Mouse (Mus musculus) adrenal gland, adult 10 weeks (tissue): ENCODE results near the gene Gm3002. TPM values are rescaled to one million over a fixed set of nuclear protein-coding genes. Genes with fewer than 3 reads are reported as not detected.

Experiments
- polyA plus RNA-seq: library from polyadenylated mRNA; stranded (reverse); fragments of 350-450 nt; fragmentation: Illumina TruSeq; extraction: RNeasy Lipid Tissue Mini Kit (QIAGEN cat#74804); gene quantifications from one replicate; pipeline ENCODE4 v1.2.3, GENCODE M21; 2014; ENCODE audit warnings: low read depth, low replicate concordance

Gene Gm3002
- polyA plus RNA-seq, result not detected

GRCm38 (mm10) chr14:3809774-3810173, at the start of gene Gm3002:
Gm3002 (plus strand) TSS chr14:3810074.

GRCm38 (mm10) chr14:3845945-3846344, 36.1 kb downstream of the Gm3002 start, which contains the start of gene Gm3033:
Gm3033 (plus strand) TSS chr14:3846245.

GRCm38 (mm10) chr14:3883872-3884271, 74.0 kb downstream of the Gm3002 start, which contains the start of gene Gm2916:
Gm2916 (plus strand) TSS chr14:3884172.

GRCm38 (mm10) chr14:3931456-3931855, 121.6 kb downstream of the Gm3002 start, which contains the start of gene Gm3029:
Gm3029 (plus strand) TSS chr14:3931756.

GRCm38 (mm10) chr14:3963247-3963646, 153.4 kb downstream of the Gm3002 start, which contains the start of gene Gm3095:
Gm3095 (plus strand) TSS chr14:3963547.

GRCm38 (mm10) chr14:3998094-3998493, 188.2 kb downstream of the Gm3002 start, which contains the start of gene Gm3099:
Gm3099 (plus strand) TSS chr14:3998394.

Other genes with a start within 250 kb of the Gm3002 start
- not detected for gene Gm3012, start 175.6 kb upstream of the Gm3002 start, polyA plus RNA-seq
- not detected for gene Gm3020, start 158.0 kb upstream of the Gm3002 start, polyA plus RNA-seq
- not detected for gene Gm3043, start 121.3 kb upstream of the Gm3002 start, polyA plus RNA-seq
- not detected for gene Gm3033, start 36.2 kb downstream of the Gm3002 start, polyA plus RNA-seq
- gene Gm2916, start 74.1 kb downstream of the Gm3002 start, polyA plus RNA-seq, result not detected
- not detected for gene Gm3029, start 121.7 kb downstream of the Gm3002 start, polyA plus RNA-seq
- gene Gm3095, start 153.5 kb downstream of the Gm3002 start, polyA plus RNA-seq, result not detected
- gene Gm3099, start 188.3 kb downstream of the Gm3002 start, polyA plus RNA-seq, result not detected
- gene Gm5796, start 213.9 kb downstream of the Gm3002 start, polyA plus RNA-seq, result not detected